Mouse (Mus musculus) hindbrain, embryonic 14.5 days (tissue): ENCODE data around the gene Spata32. TPM values are rescaled to one million over a fixed set of nuclear protein-coding genes. Genes with fewer than 3 reads are reported as not detected.
A peak's percentile ranks its signal among the peaks of the same experiment; 100 is the strongest.

ENCODE experiments used
- ATAC-seq: fragments of 200-750 bp; cut with Nextera tagmentation; 2 replicates; pipeline ENCODE4 v1.8.0; 2017; ENCODE audit warnings: moderate number of reproducible peaks, mild to moderate bottlenecking, moderate TSS enrichment, moderate library complexity; ENCODE audit not compliant: low FRiP score
- DNase-seq: peaks from one replicate; pipeline ENCODE4 v3.0.0-alpha.2; 2015; ENCODE audit warnings: low spot score
- H3K27ac ChIP-seq: fragments of 300-500 bp; sonication (generic); 2 replicates; pipeline ENCODE4 v1.5.1; 2014; ENCODE audit warnings: mild to moderate bottlenecking, moderate library complexity
- H3K27me3 ChIP-seq: fragments of 300-500 bp; sonication (generic); 2 replicates; pipeline ENCODE4 v1.6.1; 2014; ENCODE audit warnings: mild to moderate bottlenecking, low read length, mixed read lengths; ENCODE audit not compliant: control insufficient read depth, insufficient read depth
- H3K36me3 ChIP-seq: fragments of 300-500 bp; sonication (generic); replicated peaks from 2 replicates; pipeline ENCODE4 v1.6.1; 2014; ENCODE audit not compliant: control insufficient read depth, insufficient read depth
- H3K4me1 ChIP-seq: fragments of 300-500 bp; sonication (generic); replicated peaks from 2 replicates; pipeline ENCODE4 v1.6.1; 2014; ENCODE audit warnings: antibody characterized with exemption, low read length, mixed read lengths; ENCODE audit not compliant: control insufficient read depth, insufficient read depth
- H3K4me2 ChIP-seq: fragments of 300-500 bp; sonication (generic); replicated peaks from 2 replicates; pipeline ENCODE4 v1.6.1; 2014; ENCODE audit warnings: mild to moderate bottlenecking, moderate library complexity
- H3K4me3 ChIP-seq: fragments of 300-500 bp; sonication (generic); replicated peaks from 2 replicates; pipeline ENCODE4 v1.5.1; 2014; ENCODE audit warnings: mild to moderate bottlenecking, low read length
- H3K9ac ChIP-seq: fragments of 300-500 bp; sonication (generic); 2 replicates; pipeline ENCODE4 v1.6.1; 2014
- H3K9me3 ChIP-seq: fragments of 300-500 bp; sonication (generic); 2 replicates; pipeline ENCODE4 v1.6.1; 2016; ENCODE audit warnings: low read length; ENCODE audit not compliant: control insufficient read depth
- WGBS: fragments of 180-500 bp; shearing (Covaris S2); extraction: QIAGEN DNeasy Blood & Tissue Kit; methylation state at CpG from one replicate; pipeline ENCODE4 v1.1.7; 2014; 5-methylcytosine and 5-hydroxymethylcytosine counted together
- polyA plus RNA-seq: library from polyadenylated mRNA; unstranded; fragments of >200 nt; fragmentation: Nextera tagmentation; extraction: Ambion mirVana; gene quantifications from 2 replicates; pipeline ENCODE4 v1.2.1, GENCODE M21; 2014

Spata32 gene
- polyA plus RNA-seq, 1 experiment from 2014 or later: 0.29 TPM

DNA sequence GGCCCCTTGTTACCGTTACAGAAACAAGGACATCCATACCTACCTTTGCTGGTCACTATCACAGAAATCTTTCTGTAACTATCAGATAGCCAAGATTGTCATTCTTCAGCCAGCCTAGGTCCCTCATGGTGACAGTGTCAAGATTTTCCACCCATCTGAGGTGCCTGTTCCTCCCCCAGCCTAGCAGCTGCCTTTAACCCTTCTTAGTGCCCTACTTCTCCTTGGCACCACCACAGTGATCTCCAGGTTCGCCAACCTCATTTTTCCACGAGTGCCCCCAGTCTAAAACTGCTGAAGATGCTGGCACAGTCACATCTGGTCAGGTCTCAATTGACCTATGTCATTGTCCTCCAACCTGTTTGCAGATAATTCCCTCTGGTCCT, 48.1 kb downstream of the Spata32 start:
- DNase-seq: no peak
- Histone ChIP-seq H3K27ac (no peak overlapping the region; the same call in 1 of the 2 replicates), H3K9me3 (no peaks in the 10 kb centered on the region), H3K9ac (peak overlapping the region; percentile 82), H3K4me2 (peak overlapping the region; percentile 92), H3K4me1 (peaks cover 17% of the 10 kb centered on the region; the same call in 1 of the 2 replicates), H3K36me3 (no peaks in the 10 kb centered on the region), H3K4me3 (peak overlapping the region; percentile 77), H3K27me3 (peaks cover 31% of the 10 kb centered on the region)
- WGBS: 55% methylated on average over 3 of the region's 3 CpGs
- no peak; the same call in 1 of the 2 replicates for ATAC-seq

DNA sequence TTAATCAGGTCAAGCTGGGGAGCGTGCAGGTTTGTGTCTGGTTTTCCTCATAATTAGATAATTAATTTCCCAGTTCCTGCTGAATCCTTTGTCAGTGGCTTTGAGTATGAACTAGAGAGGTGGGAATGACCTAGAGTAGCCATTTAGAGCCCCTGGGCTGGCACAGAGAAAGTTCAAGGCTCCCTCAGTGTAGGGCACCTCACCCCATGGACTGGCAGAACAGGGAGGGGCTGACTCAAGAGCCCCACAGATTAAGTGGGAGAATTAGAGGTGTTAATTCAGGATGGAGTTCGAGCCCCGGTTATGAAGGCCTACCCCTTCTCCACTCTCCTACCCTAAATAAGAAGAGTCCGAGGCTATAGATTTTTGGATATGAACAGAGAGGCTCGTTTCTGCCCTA, 48.6 kb downstream of the Spata32 start:
- H3K27ac ChIP-seq: no peak overlapping the region; the same call in 1 of the 2 replicates
- H3K36me3 ChIP-seq: no peaks in the 10 kb centered on the region
- ATAC-seq (no peak), DNase-seq (no peak)
- peak overlapping the region; percentile 77; the same call in 1 of the 2 replicates for H3K4me3 ChIP-seq
- no peaks in the 10 kb centered on the region for H3K9me3 ChIP-seq
- peak overlapping the region; percentile 82 for H3K9ac ChIP-seq
- H3K4me2 ChIP-seq: peak overlapping the region; percentile 92
- H3K27me3 ChIP-seq: peaks cover 31% of the 10 kb centered on the region
- H3K4me1 ChIP-seq: peaks cover 17% of the 10 kb centered on the region; the same call in 1 of the 2 replicates
- 81% methylated on average over 5 of the region's 5 CpGs for WGBS

DNA sequence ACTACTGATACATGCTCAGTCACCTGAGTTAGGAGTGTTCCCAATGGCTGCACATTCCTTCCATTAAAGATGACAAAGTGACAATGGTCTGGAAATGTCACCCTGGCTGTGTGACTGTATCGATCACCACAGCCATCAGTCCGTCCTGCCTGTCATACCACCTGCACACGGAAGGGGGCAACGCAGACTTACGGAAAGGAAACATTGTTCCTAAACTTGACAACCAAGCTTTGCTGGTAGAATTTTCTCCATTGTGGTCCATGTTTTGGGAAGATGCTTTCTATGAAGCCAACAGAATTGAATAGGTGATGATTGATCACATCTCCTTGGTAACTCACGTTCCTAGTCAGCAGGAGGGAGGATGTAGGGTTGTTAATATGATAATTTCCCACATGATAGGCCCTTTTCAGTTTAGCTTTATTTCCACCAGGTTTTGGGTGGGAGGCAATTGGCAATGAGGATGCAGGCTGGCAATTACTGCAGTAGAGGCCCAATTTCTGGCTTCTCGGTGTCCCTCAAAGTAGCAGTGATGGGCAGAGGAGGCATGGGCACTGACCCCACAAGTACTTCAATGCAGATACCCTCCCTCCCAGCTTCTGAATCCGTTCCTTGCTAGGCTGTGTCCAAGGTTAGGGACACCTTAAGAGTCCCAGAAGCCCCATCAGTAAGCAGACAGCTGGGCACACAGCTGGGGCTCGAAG, 49.4 kb downstream of the Spata32 start:
- DNase-seq (peak; percentile 79), ATAC-seq (no peak)
- Histone ChIP-seq H3K4me2 (no peak overlapping the region), H3K27me3 (peaks cover 31% of the 10 kb centered on the region), H3K4me1 (peaks cover 17% of the 10 kb centered on the region; the same call in 1 of the 2 replicates), H3K9ac (no peak overlapping the region), H3K9me3 (no peaks in the 10 kb centered on the region), H3K36me3 (no peaks in the 10 kb centered on the region), H3K27ac (no peak overlapping the region), H3K4me3 (no peak overlapping the region)
- 23% methylated on average over 9 of the region's 9 CpGs for WGBS

DNA sequence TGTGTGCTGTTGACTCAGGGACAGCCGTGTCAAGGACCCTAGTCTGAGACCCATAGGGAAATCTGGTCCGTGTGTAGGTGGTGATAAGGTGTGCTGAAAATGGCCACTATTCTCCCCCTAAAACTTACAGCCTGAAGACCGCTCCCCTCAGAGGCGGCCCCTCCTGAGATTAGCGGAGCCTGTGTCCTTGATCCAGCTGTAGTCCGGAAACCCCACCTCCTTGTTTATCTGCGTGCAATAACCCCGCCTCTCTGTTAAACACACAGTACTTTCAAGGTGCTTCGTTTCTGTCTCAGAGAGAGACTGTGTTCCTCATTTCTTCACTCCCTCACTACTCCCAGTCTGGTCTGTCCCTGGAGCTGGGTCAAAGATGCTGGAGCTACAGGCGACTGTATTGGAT, 53.8 kb downstream of the Spata32 start:
- ATAC-seq (no peak), DNase-seq (no peak)
- H3K27ac ChIP-seq: no peak overlapping the region
- H3K4me1 ChIP-seq: 0 out of 2 replicates have a peak, but pooled peaks cover 4% of the 10 kb centered on the region
- H3K9ac ChIP-seq: no peak overlapping the region
- peaks cover under 1% of the 10 kb centered on the region; the same call in 1 of the 2 replicates for H3K27me3 ChIP-seq
- WGBS: 39% methylated on average over 10 of the region's 10 CpGs
- H3K4me2 ChIP-seq: no peak overlapping the region
- H3K36me3 ChIP-seq: no peaks in the 10 kb centered on the region
- no peak overlapping the region for H3K4me3 ChIP-seq
- H3K9me3 ChIP-seq: no peaks in the 10 kb centered on the region

DNA sequence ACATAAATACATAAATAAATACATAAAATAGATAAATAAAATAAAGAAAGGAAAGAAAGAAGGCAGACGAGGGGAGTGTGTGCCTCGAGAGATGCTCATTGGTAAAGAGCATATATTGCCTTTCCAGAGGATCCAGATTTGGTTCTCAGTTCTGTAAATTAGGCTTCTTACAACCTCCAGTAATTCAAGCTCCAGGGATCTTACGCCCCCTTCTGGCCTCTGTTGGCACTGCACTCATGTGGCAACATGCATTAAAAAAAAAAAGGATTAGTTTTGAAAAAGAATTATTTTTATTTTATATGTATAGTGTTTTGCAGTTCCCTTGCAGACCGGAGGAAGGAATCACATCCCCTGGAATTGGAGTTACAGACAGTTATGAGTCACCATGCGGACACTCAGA, 56.1 kb downstream of the Spata32 start:
- WGBS: 93% methylated on average over 5 of the region's 5 CpGs
- no peak overlapping the region for H3K9ac ChIP-seq
- no peak for ATAC-seq

DNA sequence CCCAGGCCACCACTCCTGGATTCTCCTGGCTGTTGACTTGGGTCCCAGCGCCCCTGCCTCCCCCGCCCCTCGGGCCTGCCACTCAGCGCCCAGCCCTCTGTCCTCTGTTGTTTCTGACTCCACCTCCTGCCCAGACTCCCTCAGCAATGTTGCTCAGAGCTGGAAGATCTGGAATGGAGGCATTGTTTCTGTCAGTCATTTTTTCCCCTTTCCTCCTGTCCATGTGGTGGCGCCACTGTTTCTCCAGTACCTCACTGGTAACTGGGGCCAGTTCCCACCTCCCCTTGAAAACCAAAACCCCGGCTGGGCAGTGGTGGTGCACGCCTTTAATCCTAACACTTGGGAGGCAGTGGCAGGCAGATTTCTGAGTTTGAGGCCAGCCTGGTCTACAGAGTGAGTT, 56.8 kb downstream of the Spata32 start:
- H3K4me1 ChIP-seq: no peaks in the 10 kb centered on the region; the same call in 1 of the 2 replicates
- H3K4me2 ChIP-seq: no peak overlapping the region
- H3K4me3 ChIP-seq: no peak overlapping the region
- H3K27me3 ChIP-seq: no peaks in the 10 kb centered on the region
- H3K9ac ChIP-seq: no peak overlapping the region
- 77% methylated on average over 7 of the region's 7 CpGs for WGBS
- H3K36me3 ChIP-seq: no peaks in the 10 kb centered on the region
- H3K9me3 ChIP-seq: no peaks in the 10 kb centered on the region
- ATAC-seq (no peak), DNase-seq (no peak)
- H3K27ac ChIP-seq: no peak overlapping the region

More for the DNA sequence above, 56.1 kb downstream of the Spata32 start:
- Histone ChIP-seq H3K27ac (no peak overlapping the region), H3K9me3 (no peaks in the 10 kb centered on the region), H3K27me3 (no peaks in the 10 kb centered on the region), H3K4me3 (no peak overlapping the region), H3K36me3 (no peaks in the 10 kb centered on the region), H3K4me2 (no peak overlapping the region), H3K4me1 (no peaks in the 10 kb centered on the region; the same call in 1 of the 2 replicates)
- no peak for DNase-seq

DNA sequence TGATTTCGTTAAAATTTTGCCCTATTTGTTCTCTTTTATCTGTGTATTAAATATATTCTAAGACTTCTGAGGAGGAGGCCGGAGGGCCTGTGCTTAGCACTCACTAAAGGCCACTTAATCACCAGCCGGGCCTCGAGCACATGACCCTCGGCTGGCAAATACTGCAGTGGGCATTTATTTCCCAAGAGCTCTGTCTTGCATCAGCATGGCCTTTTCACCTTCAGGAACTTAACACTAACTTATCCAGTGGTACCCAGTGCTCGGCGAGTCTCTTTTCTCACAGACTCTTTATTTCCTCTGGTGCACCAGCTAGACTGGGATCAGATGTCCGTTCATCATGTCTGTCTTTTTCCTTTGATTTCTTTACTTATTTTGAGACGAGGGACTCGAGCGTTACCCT, 57.5 kb downstream of the Spata32 start:
- H3K9me3 ChIP-seq: no peaks in the 10 kb centered on the region
- no peak overlapping the region for H3K4me3 ChIP-seq
- H3K36me3 ChIP-seq: no peaks in the 10 kb centered on the region
- H3K4me2 ChIP-seq: no peak overlapping the region
- 90% methylated on average over 11 of the region's 11 CpGs for WGBS
- H3K27me3 ChIP-seq: no peaks in the 10 kb centered on the region
- ATAC-seq (no peak), DNase-seq (no peak)
- no peak overlapping the region for H3K27ac ChIP-seq
- no peaks in the 10 kb centered on the region; the same call in 1 of the 2 replicates for H3K4me1 ChIP-seq
- no peak overlapping the region for H3K9ac ChIP-seq

DNA sequence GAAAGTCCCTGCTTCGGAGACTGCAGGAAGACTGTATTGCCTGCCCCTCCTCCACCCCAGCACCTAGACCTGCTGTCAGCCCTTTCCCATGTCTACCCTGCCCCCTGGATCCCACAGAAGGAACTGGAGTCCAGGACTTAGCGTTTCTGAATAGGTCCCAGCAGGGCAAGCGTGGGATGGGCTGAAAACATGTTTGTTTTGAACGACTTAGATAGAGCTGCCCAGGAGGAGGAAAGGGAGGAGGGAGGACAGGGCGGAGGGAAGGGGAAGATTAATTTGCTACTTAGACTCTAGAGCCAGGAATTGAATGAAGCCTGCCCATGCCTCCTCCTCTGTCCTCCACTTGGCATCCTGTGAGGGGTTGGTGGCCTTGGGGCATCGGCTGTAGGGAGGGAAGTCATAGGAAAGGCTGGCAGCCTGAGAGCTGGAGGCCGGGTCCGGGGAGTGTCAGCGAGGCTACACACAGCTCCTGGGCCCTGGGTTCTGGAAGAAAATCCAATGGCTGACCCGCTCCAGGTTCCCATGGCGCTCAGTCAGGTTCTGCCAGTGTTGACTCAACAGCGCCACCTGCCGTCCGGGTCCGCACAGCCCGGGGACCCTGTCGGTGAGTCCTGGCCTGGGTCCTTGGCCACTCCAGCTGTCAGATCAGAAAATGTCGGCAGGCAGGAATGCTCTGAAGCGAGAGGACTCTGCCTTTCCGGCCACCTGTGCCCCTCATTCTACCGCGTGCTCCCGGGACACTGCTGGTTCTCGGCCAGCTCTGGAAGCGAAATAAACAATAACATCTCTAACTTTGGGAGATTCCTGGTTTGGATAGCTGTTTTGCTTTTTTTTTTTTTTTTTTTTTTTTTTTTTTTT, 59.4 kb downstream of the Spata32 start:
- Histone ChIP-seq H3K4me1 (no peaks in the 10 kb centered on the region; the same call in 1 of the 2 replicates), H3K27me3 (no peaks in the 10 kb centered on the region), H3K27ac (no peak overlapping the region), H3K9me3 (no peaks in the 10 kb centered on the region), H3K9ac (0 out of 2 replicates have a peak overlapping the region, but pooled peaks have one; percentile 28), H3K4me2 (peak overlapping the region; percentile 45), H3K4me3 (peak overlapping the region; percentile 8; the same call in 1 of the 2 replicates), H3K36me3 (no peaks in the 10 kb centered on the region)
- ATAC-seq: peak; percentile 89
- DNase-seq: peak; percentile 86
- 1% methylated on average over 25 of the region's 25 CpGs for WGBS
